Mouse (Mus musculus) spleen, adult 2 months (tissue): ENCODE data around the gene Mnt.

Source experiments
- CTCF ChIP-seq: fragments of 200-500 bp; IDR thresholded peaks from 2 replicates; pipeline ENCODE4 v1.5.1; 2011; ENCODE audit warnings: mild to moderate bottlenecking, inconsistent platforms; ENCODE audit not compliant: insufficient read depth, insufficient read length, insufficient replicate concordance; ENCODE audit errors: extremely low read depth
- POLR2A ChIP-seq: fragments of 200-500 bp; IDR thresholded peaks from 2 replicates; pipeline ENCODE4 v1.6.1; 2011; ENCODE audit warnings: low read depth, low read length, inconsistent platforms

GRCm38 (mm10) chr11:74834359-74834638 is 3.6 kb downstream of the Mnt start:
- TF ChIP-seq CTCF, result no peak
- no peak for TF ChIP-seq POLR2A
